Mouse (Mus musculus): ENCODE results near the gene Npm1.

GRCm38 (mm10) chr11:33170489-33170888 is 7.5 kb upstream of the Npm1 start:
- no peak for TF ChIP-seq GATA1 (IDR thresholded peaks at IDR 0.05; ENCODE audit: borderline replicate concordance, low read length)
- TF ChIP-seq CTCF (IDR thresholded peaks at IDR 0.05; ENCODE audit: low read depth, low read length) = peak; percentile 71
- TF ChIP-seq TAL1 (conservative IDR thresholded peaks at IDR 0.05; ENCODE audit: low read depth, low read length) = no peak
- TF ChIP-seq GATA2 (IDR thresholded peaks at IDR 0.05; ENCODE audit: borderline replicate concordance, low read depth, low read length) = no peak
- no peak for TF ChIP-seq POLR2AphosphoS5 (IDR thresholded peaks at IDR 0.05; ENCODE audit: insufficient replicate concordance, low read depth, low read length)

All from G1E (cell line).